Mouse (Mus musculus) midbrain, embryonic 13.5 days (tissue): ENCODE measurements around the gene Tmtc2. TPM values are rescaled to one million over a fixed set of nuclear protein-coding genes. Genes with fewer than 3 reads are reported as not detected.

Source experiments
- ATAC-seq: fragments of 200-750 bp; cut with Nextera tagmentation; 2 replicates; pipeline ENCODE4 v1.8.0; 2017; ENCODE audit warnings: mild to moderate bottlenecking, moderate TSS enrichment, moderate library complexity
- H3K27ac ChIP-seq: fragments of 300-500 bp; sonication (generic); 2 replicates; pipeline ENCODE4 v1.5.1; 2015; ENCODE audit warnings: inconsistent platforms, mild to moderate bottlenecking, moderate library complexity
- H3K27me3 ChIP-seq: fragments of 300-500 bp; sonication (generic); 2 replicates; pipeline ENCODE4 v1.6.1; 2015; ENCODE audit warnings: mild to moderate bottlenecking, inconsistent platforms
- H3K36me3 ChIP-seq: fragments of 300-500 bp; sonication (generic); 2 replicates; pipeline ENCODE4 v1.6.1; 2015; ENCODE audit warnings: mild to moderate bottlenecking, inconsistent platforms
- H3K4me1 ChIP-seq: fragments of 300-500 bp; sonication (generic); replicated peaks from 2 replicates; pipeline ENCODE4 v1.6.1; 2015; ENCODE audit warnings: inconsistent platforms
- H3K4me2 ChIP-seq: fragments of 300-500 bp; sonication (generic); replicated peaks from 2 replicates; pipeline ENCODE4 v1.6.1; 2015; ENCODE audit warnings: moderate library complexity, mild to moderate bottlenecking, inconsistent platforms
- H3K4me3 ChIP-seq: fragments of 300-500 bp; sonication (generic); replicated peaks from 2 replicates; pipeline ENCODE4 v1.5.1; 2015; ENCODE audit warnings: mild to moderate bottlenecking, inconsistent platforms
- H3K9ac ChIP-seq: fragments of 300-500 bp; sonication (generic); replicated peaks from 2 replicates; pipeline ENCODE4 v1.6.1; 2015; ENCODE audit warnings: mild to moderate bottlenecking, inconsistent platforms
- H3K9me3 ChIP-seq: fragments of 300-500 bp; sonication (generic); 2 replicates; pipeline ENCODE4 v1.6.1; 2016; ENCODE audit warnings: mild to moderate bottlenecking, inconsistent platforms
- WGBS: fragments of 180-500 bp; shearing (Covaris S2); methylation state at CpG from one replicate; pipeline ENCODE4 v1.1.7; 2015; 5-methylcytosine and 5-hydroxymethylcytosine counted together
- polyA plus RNA-seq: library from polyadenylated mRNA; unstranded; fragments of >200 nt; fragmentation: Nextera tagmentation; extraction: Ambion mirVana; gene quantifications from 2 replicates; pipeline ENCODE4 v1.2.1, GENCODE M21; 2015

Gene Tmtc2
- polyA plus RNA-seq, 1 experiment from 2014 or later, result 8.3 TPM

DNA sequence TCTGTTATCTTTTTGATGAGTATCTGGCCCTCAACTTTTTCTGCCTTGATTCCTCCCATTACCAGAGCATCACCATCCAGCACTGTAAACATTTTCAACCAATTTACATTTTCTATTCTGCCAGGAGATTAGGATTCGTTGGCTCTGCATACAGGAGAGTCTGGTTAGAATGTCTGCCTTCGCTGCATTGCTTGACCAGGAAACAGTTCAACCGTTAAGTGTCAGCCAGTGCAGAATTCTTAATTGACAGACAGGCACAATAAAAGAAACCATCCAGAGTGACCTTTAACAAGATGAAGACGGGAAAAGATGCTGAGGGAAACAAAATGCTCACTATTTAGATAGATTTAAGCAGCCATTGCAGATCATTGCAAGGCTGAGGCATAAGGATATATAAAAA is 87.3 kb downstream of the Tmtc2 start:
- Histone ChIP-seq H3K27ac (no peak overlapping the region), H3K9ac (no peak overlapping the region), H3K4me3 (no peak overlapping the region), H3K4me2 (no peak overlapping the region), H3K27me3 (peaks cover 9% of the 10 kb centered on the region), H3K36me3 (no peaks in the 10 kb centered on the region), H3K9me3 (no peaks in the 10 kb centered on the region), H3K4me1 (peaks cover 18% of the 10 kb centered on the region)
- WGBS, result 10% methylated on average over 4 of the region's 4 CpGs
- no peak for ATAC-seq

DNA sequence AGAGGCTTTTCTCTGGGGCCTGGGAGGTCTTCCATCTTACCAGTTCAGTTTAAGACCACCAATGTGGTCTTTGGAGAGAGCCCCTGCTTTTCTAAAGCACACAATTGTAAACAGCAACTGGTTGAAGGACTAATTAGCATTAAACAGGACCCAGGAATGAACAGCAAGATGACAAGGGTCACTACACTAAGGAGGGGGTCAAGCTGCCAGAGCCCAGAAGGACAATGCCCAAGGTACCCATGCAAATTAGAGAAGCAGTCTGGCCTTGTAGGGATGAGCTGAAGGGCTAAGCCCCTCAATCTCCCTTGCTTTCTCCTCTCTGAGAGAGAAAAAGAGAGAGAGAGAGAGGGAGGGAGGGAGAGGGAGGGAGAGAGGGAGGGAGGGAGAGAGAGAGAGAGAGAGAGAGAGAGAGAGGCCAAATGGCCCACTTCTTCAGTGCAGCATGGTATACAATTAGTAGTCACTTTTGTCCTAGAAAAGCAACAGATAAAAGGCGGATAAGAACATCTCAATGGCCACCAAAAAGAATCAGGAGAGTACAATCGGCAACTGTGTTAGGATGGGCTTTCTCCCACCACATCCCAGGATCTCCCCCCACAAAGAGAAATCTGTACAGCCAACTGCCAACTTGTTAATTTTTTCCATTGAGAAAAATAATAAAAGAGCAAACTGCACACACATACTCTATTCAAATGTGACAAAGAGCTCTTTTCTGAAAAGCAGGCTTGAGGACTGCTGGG is 89.7 kb downstream of the Tmtc2 start:
- 14% methylated on average over 2 of the region's 2 CpGs for WGBS
- peaks cover 11% of the 10 kb centered on the region for H3K27me3 ChIP-seq
- H3K4me1 ChIP-seq, result peaks cover 22% of the 10 kb centered on the region
- no peaks in the 10 kb centered on the region for H3K36me3 ChIP-seq
- H3K9ac ChIP-seq, result no peak overlapping the region
- H3K9me3 ChIP-seq, result no peaks in the 10 kb centered on the region
- no peak overlapping the region for H3K4me2 ChIP-seq
- no peak overlapping the region for H3K27ac ChIP-seq
- ATAC-seq, result peak; percentile 82
- no peak overlapping the region for H3K4me3 ChIP-seq

DNA sequence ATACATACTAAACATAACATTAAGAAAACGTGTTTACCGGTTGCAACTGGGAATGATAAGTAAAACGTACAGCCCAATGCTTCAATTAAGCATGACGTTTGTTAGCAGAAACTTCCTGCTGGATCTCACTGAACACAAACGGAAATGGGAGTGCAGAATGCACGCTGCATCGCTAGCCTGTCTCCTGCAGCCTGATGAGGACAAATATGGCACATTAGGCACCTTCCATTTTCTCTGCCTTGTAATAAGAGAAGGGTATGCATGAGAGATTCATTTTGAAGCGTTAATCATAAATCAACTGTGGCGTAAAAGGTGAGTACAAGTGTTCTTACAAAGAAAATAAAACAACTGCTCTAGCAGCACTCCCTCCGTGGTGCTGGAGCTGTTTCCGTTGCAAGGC is 94.5 kb downstream of the Tmtc2 start:
- H3K4me3 ChIP-seq, result no peak overlapping the region
- no peak for ATAC-seq
- no peaks in the 10 kb centered on the region for H3K9me3 ChIP-seq
- H3K4me2 ChIP-seq, result no peak overlapping the region
- 49% methylated on average over 11 of the region's 11 CpGs for WGBS
- no peaks in the 10 kb centered on the region for H3K36me3 ChIP-seq
- no peak overlapping the region for H3K27ac ChIP-seq
- peaks cover 11% of the 10 kb centered on the region for H3K27me3 ChIP-seq
- no peak overlapping the region for H3K9ac ChIP-seq
- peaks cover 19% of the 10 kb centered on the region for H3K4me1 ChIP-seq

DNA sequence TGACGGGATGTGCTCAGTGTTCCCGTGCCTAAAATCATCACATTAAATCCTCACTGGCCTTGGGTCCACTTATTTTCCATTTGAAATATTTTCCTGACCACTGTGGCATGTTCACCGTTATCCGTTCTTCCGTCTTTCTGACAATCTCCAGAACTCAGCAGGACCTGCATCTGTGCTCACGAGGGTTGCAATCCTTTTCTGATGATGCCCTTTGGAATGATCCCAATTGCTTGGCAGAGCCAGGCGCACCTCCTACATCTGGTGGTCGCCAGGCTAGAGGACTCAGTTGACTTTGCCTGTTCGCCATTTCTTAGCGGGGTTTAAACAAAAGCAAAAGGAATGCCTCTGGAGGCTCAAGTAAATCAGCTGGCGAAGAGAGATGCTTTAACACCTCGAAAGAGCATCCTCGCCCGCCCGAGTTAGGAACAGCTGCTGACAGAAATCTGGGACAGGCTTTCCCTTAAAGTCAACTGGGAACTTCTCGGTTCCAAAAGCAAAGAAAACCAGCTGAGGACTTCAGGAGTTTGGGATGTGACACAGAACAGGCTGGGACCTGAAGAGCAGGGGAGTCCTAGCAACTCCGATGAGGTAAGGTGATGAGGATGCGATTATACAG is 96.5 kb downstream of the Tmtc2 start:
- H3K4me2 ChIP-seq, result no peak overlapping the region
- 91% methylated on average over 18 of the region's 18 CpGs for WGBS
- H3K27ac ChIP-seq, result no peak overlapping the region
- no peaks in the 10 kb centered on the region for H3K9me3 ChIP-seq
- H3K9ac ChIP-seq, result no peak overlapping the region
- no peak for ATAC-seq
- peaks cover 11% of the 10 kb centered on the region for H3K4me1 ChIP-seq
- peaks cover 9% of the 10 kb centered on the region for H3K27me3 ChIP-seq
- no peak overlapping the region for H3K4me3 ChIP-seq
- H3K36me3 ChIP-seq, result no peaks in the 10 kb centered on the region

DNA sequence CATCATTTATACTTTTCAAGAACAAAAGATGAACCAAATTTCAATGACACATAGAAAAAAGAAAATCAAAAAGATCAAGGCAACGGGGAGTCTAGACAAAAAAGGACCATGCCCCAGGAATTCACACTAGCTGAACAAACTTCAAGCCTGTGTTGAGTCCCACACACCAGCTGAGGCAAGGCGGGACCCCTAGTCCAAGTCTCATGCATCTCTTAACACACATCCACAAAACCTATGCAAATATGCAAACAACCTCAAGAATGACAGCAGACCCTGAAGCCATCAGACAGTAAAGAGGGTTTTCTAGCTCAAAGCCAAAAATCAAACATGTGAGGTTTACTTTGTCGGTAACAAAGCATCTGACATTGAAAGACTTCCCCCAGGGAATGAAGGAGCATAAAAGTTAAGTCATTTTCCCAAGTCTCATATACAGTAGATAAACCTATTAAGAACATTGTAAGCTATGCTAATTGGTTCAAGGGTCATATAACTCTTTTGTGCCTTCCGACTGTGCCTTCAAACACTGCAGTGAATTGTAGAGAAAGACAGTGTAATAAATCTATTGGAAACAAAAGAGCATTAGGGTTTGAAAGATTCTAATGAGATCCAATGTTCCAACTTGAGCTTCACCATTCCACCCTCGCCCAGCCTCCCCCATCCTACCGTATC is 100.0 kb downstream of the Tmtc2 start:
- Histone ChIP-seq H3K36me3 (no peaks in the 10 kb centered on the region), H3K27me3 (no peaks in the 10 kb centered on the region), H3K4me3 (no peak overlapping the region), H3K27ac (no peak overlapping the region), H3K9me3 (no peaks in the 10 kb centered on the region), H3K9ac (no peak overlapping the region), H3K4me1 (peaks cover 1% of the 10 kb centered on the region), H3K4me2 (no peak overlapping the region)
- ATAC-seq, result no peak; the same call in 1 of the 2 replicates
- WGBS, result 65% methylated on average over 6 of the region's 6 CpGs

DNA sequence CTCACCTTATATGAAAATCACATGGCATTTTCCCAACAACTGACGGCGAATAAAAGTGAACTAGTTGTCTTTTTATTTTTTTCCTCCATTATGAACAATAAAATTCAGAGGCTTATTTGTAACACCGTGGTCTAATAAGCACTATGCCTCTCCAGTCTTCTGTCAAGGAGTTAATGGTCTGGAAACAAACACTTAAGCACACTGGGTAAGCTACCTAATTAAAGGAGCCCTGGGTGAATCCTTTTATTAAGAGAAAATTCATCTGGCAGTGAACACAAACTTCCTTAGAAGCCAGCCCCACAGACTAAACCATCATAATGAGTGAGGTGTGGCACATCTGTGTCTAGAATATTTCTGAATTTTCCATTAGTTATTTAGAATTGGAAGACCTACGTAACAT is 109.9 kb downstream of the Tmtc2 start:
- H3K27me3 ChIP-seq, result no peaks in the 10 kb centered on the region
- no peak overlapping the region for H3K4me3 ChIP-seq
- H3K4me1 ChIP-seq, result no peaks in the 10 kb centered on the region
- no peak overlapping the region for H3K9ac ChIP-seq
- H3K4me2 ChIP-seq, result no peak overlapping the region
- no peak for ATAC-seq
- H3K9me3 ChIP-seq, result no peaks in the 10 kb centered on the region
- WGBS, result 72% methylated on average over 4 of the region's 4 CpGs
- no peaks in the 10 kb centered on the region for H3K36me3 ChIP-seq
- H3K27ac ChIP-seq, result no peak overlapping the region

DNA sequence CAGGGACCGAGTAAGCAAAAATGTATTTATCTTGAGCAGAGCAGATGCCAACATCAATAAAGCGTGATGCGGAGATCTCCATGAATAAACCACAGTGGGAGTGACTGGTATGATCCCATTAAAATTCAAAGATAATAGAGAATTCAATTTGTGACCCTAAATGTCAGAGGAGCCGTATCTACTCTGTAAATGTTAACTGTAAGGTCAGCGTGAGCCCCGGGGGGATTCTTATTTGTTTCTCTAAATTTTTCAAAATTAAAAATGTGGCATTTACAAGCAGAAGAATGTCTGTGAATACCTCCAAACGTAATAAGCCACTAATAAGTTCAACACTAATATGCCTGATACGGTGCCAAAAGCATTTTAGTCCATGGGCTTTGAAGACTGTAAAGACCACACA is 120.8 kb downstream of the Tmtc2 start:
- no peaks in the 10 kb centered on the region for H3K36me3 ChIP-seq
- H3K27me3 ChIP-seq, result no peaks in the 10 kb centered on the region
- H3K9me3 ChIP-seq, result no peaks in the 10 kb centered on the region
- H3K4me1 ChIP-seq, result no peaks in the 10 kb centered on the region
- no peak overlapping the region for H3K4me2 ChIP-seq
- no peak overlapping the region for H3K9ac ChIP-seq
- H3K4me3 ChIP-seq, result no peak overlapping the region
- 65% methylated on average over 8 of the region's 8 CpGs for WGBS
- ATAC-seq, result no peak
- no peak overlapping the region for H3K27ac ChIP-seq

DNA sequence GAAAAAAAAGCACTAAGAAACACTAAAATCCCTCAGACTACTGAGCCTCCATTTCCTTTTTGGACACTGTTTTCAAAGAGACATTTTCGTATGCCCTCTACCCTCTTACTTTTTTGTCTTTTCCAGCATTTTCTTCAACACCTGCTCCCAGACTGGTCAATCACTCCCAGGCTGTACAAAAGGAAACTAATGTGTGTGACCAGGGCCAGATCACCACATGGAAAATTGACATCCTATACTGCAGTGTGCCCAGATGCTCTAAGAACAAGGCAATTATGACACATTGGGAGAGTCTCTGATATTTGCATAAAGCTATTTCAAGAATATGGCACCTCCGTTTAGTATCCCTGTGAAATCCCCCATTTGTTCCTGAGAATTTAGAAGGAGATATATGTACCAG is 127.1 kb downstream of the Tmtc2 start:
- Histone ChIP-seq H3K4me2 (no peak overlapping the region), H3K36me3 (no peaks in the 10 kb centered on the region), H3K27me3 (no peaks in the 10 kb centered on the region), H3K9me3 (no peaks in the 10 kb centered on the region), H3K27ac (no peak overlapping the region), H3K4me3 (no peak overlapping the region), H3K4me1 (no peaks in the 10 kb centered on the region), H3K9ac (no peak overlapping the region)
- WGBS, result 81% methylated on average over 2 of the region's 2 CpGs
- ATAC-seq, result no peak

DNA sequence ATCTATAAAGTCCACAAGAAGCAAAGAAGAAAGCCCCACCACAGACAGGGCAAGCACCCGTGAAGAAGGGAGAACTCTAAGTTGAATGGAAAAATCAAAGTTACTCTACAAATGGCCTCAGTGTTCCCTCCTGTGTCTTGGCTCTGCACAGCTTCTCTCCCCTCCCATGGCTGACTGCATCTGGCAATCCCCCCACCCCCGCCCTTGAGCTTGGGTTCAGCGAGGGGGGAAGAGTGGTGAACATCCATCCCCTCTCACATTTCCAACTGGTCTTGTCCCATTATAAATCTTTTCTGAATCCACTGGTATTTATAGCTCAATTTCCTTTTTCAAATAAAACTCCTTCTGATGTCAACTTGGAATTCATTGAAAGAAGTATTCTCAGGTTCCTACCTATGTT is 129.9 kb downstream of the Tmtc2 start:
- no peak overlapping the region for H3K4me2 ChIP-seq
- H3K36me3 ChIP-seq, result no peaks in the 10 kb centered on the region
- no peaks in the 10 kb centered on the region for H3K9me3 ChIP-seq
- H3K4me3 ChIP-seq, result no peak overlapping the region
- ATAC-seq, result no peak
- 84% methylated on average over 3 of the region's 3 CpGs for WGBS
- no peak overlapping the region for H3K27ac ChIP-seq
- no peaks in the 10 kb centered on the region for H3K4me1 ChIP-seq
- no peaks in the 10 kb centered on the region for H3K27me3 ChIP-seq
- H3K9ac ChIP-seq, result no peak overlapping the region

DNA sequence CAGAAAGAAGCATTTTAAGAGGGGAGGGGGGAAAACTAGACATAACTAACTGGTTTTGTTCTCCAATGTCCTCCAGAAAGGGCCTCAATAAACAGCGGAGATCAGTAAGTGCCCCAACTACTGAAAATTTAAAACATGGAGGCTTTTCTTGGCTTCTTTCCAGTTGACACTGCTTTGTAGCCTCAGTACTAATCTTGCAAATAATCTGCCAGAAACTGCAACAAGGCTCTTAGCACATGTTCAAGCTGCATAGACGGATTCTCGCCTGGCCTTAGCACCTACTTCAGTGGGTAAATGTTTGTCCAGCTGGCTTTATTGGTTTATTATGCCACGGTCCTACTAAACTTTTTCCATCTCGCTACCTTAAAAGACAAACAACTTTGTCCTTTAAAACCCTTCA is 139.4 kb downstream of the Tmtc2 start:
- Histone ChIP-seq H3K4me3 (no peak overlapping the region), H3K27me3 (no peaks in the 10 kb centered on the region), H3K4me2 (no peak overlapping the region), H3K36me3 (no peaks in the 10 kb centered on the region), H3K4me1 (no peaks in the 10 kb centered on the region), H3K27ac (no peak overlapping the region), H3K9ac (no peak overlapping the region), H3K9me3 (no peaks in the 10 kb centered on the region)
- 75% methylated on average over 5 of the region's 5 CpGs for WGBS
- no peak for ATAC-seq

DNA sequence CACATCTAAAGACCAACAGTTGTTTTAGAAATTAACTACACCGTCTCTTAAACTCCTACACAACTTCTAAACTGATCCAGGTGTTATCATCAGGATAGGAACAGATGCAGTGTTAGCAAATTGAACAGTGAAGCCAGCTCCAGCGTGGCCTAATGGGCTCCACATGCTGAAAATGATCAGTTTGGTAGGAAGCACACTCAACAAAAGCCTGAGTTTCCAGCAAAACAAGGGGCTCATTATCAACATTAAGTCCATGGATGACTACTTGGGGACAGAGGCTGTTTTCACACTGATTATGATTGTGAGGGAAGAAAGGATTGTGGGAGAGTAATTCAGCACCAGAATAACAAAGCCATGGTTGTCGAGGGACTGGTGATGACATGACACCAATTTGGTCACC is 143.4 kb downstream of the Tmtc2 start:
- no peak overlapping the region for H3K4me2 ChIP-seq
- H3K36me3 ChIP-seq, result no peaks in the 10 kb centered on the region
- H3K4me3 ChIP-seq, result no peak overlapping the region
- no peaks in the 10 kb centered on the region for H3K9me3 ChIP-seq
- H3K27ac ChIP-seq, result no peak overlapping the region
- H3K27me3 ChIP-seq, result no peaks in the 10 kb centered on the region
- no peaks in the 10 kb centered on the region for H3K4me1 ChIP-seq
- ATAC-seq, result no peak
- no peak overlapping the region for H3K9ac ChIP-seq
- 71% methylated on average over 3 of the region's 3 CpGs for WGBS

DNA sequence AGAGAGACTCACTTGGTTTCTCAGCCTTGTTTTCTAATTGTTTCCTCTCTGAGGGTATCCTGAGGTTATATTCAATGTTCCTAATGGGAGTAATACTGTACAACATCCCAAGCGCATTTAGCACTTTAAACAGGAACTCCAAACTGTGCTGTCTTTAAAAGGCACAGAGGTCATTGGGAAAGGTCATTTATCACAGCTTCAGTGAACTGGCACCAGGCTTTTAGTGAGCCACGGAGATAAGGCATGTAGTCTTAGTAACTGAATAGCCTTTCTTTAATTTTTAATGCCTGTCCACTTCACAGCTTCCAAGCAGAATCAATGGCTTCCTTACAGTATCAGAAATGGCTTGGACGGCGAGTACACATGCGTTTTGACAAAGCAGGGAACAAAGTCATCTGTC is 144.0 kb downstream of the Tmtc2 start:
- Histone ChIP-seq H3K4me1 (no peaks in the 10 kb centered on the region), H3K9ac (no peak overlapping the region), H3K36me3 (no peaks in the 10 kb centered on the region), H3K27ac (no peak overlapping the region), H3K27me3 (no peaks in the 10 kb centered on the region), H3K4me2 (no peak overlapping the region), H3K4me3 (no peak overlapping the region), H3K9me3 (no peaks in the 10 kb centered on the region)
- 66% methylated on average over 5 of the region's 5 CpGs for WGBS
- no peak for ATAC-seq
